Mouse (Mus musculus) urinary bladder, postnatal 25 days (tissue): ENCODE measurements around the gene Irx2.

Experiments
- DNase-seq: peaks from one replicate; pipeline ENCODE4 v3.0.0; 2022; ENCODE audit warnings: low spot score

Gene Irx2

DNA sequence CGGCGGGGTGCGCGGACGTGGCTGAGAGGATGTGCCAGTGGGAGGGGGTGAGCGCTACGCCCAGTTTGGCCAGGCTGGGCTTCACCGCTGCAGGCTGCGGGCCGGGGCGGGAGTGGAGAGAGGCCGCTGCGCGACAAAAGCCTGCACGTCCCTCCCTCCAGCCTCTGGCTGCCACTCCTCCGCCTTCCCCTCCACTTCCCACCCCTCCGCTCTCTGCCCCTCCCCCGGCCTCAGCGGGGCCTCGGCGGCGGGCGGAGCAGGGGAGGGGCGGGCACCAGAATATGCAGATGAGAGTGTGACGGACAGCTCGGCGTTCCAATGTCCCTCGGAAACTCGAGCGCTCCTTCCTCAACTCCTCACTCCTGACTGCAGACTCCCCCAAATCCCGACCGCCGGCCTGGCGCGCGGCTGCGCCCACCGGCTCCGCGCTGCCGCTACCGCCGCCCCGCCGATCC, at the start of gene Irx2:
TSS of gene Irx2 (plus strand) at position 359 of the 455 bp plus-strand sequence.
- DNase-seq, result no peak

DNA sequence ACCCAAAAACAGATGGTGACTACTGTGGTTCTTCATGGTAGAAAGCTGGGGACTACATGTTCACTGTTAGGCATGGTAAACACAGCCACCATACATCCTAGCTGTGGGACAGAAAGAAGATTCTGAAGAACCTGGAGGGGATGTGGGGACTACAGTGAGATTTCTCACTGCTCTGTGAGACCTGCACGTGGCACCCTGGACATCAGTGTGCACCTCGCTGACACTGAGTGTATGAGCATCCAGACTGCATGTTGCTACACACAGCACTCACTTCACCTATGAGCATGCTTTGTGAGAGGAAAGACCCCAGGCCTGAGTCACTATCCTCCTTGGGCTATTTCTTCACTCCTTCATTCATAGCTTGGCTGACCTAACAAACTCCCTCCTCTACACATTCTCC, 47.3 kb upstream of the Irx2 start:
- no peak for DNase-seq

DNA sequence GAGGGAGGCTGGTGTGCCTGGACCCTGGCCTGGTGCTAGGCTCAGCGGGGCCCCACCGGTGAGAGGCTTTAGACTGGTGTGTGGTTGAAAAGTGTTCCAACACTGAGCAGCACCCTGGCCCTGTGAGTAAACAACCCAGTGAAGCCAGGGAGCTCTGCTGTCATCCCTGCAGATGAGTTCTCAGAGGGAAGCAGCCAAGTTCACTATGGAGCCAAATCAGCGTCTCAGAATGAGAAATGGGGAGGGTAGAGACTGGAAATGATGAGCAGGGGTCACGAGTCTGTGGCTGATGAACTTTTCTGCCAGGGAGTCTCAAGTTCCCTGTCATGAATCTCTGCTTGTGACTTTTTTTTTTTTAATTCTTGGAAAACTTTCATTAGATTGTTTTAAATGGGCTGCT, 36.1 kb upstream of the Irx2 start:
- no peak for DNase-seq

DNA sequence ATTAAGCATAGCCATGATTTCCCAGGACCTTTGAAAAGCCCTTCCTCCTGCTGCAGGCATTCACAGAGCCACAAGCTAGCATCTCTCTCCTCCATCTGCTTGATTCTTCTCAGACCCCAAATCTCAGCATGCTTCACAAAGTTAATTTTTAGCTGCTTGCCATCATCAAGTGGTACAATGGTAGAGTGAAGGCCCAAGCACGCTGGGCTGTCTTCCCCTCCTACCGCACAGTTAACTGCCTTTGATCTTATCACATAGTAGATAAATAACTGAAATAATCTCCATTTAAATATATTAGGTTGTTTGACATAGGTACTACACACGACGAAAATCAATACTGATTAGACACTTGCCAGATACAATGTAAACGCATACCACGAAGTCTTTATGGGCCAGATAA, 35.3 kb upstream of the Irx2 start:
- no peak for DNase-seq

DNA sequence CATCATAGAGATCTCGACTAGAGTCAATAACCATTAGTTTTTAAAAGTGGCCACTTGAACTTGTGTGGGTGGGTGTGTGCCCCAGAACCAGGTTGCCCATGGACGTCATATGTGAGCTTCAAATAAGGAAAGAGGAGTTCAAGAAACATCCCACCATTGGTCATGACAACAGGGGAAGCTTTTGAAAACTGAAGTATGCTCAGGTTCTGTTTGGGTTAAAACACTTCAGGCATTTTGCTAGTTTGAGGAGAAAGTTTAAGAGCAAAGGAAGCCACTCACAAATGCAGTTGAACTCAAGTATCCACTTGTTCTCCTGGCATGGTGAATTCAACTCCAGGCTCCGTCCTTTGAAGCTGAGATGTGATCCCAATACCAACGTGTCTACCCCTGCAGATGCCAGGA, 34.9 kb upstream of the Irx2 start:
- DNase-seq, result no peak

DNA sequence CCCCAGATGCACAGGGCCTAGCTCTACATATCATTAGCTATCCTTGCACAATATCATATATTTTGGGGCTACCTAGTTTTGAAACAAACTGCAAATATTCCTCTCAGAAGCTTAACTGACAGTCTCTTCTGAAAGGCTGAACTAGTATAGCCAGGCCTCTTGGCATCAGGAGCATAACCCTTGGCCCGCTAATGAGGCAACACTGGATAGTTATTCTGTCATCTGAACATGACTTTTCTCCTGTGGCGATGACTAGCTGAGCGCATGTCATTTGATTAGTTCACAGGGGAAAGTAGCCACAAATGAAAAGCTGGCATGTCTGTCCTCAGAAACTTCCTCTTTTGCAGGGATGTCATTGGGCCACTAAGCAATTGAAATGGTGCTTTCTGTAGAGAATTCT, 29.4 kb upstream of the Irx2 start:
- DNase-seq, result no peak

DNA sequence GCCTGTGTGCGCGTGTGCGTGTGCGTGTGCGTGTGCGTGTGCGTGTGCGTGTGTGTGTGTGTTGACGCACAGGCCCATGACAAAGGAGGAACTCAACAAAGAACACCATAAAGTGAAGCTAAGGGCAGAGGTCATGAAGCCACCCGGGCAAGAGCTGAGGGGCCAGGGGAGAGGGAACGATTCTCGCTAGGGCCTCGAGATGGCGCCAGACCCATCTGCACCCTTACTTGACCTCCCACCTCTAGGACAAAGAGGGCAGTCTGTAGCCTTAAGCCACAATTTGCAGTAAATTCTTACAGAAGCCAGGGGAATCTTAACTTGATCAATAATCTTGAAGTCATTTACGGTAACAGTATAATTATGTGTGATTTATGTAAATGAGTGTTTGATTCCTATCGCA, 19.9 kb upstream of the Irx2 start:
- DNase-seq, result no peak

DNA sequence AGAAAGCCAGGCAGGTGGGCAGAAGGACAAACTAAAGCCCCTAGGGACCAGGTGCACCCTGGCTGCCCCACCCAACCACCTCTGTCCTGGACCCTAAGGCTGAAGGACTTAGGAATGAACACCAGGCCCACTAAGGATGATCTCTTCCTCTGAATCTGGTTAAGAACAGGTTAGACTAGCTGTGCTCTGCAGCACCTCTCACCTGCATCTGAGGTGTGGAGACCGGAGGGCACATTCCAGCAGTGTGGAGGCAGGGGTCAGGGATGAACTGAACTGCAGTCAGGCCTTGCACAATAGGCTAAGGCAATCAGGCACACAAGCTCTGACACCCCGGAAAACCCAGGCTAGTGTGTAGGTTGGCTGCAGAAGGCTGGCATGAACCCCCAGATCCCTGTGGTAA, 18.3 kb upstream of the Irx2 start:
- no peak for DNase-seq

DNA sequence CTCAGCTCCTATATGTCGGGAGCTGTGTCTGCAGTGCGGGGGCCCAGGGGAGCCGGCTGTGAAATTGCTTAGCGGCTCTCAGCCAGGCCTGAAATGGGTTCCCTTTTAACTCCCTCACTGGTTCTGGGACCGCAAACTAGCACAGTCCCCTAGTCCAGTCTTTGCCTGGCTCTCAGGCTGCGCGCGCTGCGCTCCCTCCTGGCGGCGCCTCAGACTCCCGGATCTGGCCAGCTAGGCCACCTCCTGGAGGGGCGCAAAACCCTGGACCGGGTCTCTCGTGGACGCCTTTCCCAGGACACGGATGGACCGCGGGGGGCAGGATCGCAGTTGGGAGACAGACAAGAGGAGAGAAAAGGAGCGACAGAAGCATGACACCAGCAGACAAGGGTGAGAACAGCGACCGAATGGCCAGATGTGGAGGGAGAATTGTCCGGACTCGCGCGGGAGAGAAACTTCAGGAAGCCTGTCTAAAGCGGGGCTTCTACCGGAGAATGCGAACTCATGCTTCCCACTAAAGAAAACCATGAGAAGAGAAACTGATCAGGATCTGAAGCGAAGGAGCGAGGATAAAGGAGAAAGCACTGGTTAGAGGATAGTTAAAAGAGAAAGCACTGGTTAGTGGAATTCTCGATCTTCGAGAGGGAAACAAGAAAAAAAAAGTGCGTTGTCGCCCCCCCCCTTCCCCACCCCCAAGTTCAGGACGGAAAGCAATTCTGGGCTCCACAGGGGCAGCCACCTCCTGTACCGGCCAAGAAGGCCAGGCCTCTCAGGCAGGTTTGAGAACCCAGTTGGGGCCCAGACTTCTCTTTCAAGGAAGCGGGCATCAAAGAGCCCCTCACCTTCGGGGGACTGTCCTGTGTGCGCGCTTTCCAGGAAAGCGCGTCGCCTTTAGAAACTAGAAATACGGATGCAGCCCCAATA, 4.4 kb upstream of the Irx2 start:
- no peak for DNase-seq

DNA sequence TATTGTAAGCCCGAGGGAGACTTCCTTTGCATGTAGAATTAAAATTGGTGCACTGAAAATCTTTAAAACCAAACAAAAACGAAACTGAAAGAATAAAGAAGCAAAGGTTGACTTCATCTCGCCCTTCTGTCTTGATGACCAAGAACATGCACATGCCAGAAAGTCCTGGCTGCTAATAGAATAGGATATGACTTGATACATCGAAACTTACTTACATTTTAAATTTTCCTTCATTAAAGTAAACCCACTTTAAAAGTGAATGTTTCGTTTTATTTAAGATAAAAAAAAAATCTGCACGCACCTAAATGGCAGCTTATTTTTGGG, 3.8 kb upstream of the Irx2 start:
- no peak for DNase-seq

DNA sequence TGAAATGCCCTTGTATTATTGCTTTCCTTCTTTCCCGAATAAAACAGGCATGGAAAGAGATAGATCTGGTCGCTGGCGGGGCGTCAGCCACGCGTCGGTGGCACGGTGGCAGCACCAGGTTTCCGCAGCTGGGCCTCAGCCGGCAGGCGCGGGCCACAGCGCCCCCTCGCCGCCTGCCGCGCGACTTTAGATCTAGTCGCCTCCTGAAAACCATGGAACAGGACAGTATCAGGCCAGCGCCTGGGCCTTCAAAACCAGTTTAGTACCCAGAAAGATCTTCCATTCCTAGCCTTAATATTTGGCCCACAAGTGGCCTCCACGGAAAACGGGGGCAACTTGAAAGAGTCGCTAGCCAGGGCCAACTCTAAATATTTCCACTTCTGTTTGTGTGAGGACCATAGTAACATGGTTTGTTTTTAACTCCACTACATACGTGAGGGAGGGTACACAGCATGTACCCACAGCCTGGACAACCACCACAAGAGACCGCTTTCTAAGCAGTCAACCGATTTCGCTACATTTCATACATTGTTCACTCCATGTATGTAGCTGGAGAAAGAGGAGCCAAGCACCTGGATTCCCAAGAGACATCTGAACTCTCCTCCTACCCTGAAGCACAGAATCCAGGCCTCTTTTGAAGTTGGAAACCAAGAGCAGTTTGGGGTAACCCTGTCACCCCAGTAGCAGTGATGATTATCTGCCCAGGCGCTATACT, 3.2 kb upstream of the Irx2 start:
- no peak for DNase-seq

DNA sequence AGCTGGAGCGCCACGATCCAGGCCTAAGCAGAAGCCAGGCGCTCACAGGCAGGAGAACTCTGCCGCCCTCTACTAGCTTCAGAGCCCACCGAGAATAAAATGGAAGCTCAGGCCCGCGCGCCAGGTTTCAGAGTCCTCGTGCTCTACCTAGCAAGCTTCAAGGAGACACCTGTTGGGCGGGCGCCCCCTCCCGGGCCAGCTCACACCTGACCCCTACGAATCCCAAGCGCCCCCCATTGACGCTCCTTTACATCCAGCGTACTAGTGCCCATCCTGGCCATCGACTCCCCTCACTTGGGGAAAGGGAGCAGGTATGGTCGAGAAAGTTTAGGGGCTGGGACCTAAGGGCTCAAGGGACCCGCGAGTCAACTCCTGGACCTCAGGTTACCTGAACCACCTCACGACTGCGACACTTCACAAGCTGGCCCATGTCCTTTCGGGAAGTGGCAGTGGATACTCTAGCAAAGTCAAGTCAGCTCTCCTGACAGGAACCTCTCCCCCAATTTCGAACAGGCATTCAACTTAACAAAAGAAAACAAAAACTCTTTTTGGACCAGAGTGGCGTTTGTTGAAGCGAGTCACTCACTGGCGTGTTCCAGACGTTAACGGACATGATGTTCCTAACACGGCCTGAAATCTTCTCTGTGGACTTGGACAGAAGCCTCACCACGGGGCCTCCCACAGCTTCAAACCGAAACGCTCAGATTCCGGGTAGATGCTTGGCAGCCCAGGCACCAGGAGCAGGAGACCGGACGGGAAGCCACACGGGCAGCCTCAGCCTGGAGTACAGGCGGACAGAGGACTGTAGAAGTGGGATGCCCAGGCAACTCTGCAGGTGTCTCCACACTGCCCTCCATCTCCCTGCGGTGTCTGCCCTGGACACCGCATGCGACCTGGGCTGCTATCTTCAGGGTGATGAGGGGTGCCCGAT, 964 bp upstream of the Irx2 start:
- DNase-seq, result no peak

DNA sequence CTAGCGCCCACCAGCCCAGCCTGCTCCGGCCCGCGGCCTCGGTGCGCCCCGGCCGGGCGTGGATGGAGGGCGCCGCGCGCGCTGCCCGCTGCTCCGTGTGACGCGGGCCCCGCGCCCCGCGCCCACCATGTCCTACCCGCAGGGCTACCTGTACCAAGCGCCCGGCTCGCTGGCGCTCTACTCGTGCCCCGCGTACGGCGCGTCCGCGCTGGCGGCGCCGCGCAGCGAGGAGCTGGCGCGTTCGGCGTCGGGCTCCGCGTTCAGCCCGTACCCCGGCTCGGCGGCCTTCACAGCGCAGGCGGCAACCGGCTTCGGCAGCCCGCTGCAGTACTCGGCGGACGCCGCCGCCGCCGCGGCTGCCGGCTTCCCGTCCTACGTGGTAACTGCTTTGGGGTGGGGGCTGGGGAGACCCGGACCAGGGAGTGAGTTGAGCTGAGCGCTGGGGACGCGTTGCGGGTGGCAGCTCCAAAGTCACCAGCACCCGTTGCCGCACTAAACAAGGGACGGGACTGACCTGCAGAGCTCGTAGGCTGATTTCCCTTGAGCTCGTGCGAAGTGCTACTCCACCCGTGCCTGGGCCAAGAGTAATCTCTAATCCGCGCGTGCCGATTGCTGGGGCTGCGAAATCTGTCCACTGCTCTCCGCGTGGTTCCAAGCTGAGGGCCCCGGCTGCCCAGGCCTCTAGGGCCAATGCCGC, 463 bp downstream of the Irx2 start:
- no peak for DNase-seq

DNA sequence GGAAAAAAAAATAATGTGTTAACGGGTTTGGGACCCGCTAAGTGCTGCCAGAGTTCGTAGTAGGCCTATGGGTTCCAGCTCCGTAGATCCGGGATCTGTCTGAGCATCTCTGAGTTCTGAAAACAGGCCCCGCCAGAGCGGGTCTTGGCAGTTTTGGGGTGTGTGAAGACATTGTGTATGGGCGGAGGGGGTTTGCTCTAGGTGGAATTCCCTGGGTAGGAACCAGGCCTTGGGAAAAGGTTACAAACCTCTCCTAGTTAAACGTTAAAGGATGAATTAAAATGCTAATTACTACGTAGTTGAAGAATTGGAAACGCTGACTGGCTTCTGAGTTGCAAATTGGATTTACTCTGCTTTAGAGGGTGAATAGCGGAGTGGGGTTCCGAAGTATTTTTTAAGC, 1.2 kb downstream of the Irx2 start:
- no peak for DNase-seq

DNA sequence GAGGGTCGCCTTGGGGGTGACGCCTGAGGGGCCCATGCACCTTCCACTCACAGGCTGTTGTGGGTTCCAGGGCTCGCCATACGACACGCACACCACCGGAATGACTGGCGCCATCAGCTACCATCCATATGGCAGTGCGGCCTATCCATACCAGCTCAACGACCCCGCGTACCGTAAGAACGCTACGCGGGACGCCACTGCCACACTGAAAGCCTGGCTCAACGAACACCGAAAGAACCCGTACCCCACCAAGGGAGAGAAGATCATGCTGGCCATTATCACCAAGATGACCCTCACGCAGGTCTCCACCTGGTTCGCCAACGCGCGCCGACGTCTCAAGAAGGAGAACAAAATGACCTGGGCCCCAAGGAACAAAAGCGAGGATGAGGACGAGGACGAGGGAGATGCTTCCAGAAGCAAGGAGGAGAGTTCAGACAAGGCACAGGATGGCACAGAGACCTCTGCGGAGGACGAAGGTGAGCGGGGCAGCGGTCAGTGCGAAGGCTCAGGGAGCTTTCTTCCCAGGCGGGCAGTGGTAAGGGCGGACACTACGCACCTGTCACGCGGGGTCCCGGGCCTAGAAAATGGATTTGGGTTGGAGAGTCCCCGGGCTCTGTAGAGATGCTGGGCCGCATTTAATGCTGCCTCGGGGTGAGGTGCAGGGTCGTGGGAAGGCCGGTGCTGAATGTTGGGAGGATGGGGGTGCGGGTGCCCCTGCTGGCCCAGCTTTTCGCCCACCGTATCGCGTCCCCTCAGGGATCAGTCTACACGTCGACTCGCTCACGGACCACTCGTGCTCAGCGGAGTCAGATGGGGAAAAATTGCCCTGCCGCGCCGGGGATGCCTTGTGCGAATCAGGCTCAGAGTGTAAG, 2.1 kb downstream of the Irx2 start:
- no peak for DNase-seq

DNA sequence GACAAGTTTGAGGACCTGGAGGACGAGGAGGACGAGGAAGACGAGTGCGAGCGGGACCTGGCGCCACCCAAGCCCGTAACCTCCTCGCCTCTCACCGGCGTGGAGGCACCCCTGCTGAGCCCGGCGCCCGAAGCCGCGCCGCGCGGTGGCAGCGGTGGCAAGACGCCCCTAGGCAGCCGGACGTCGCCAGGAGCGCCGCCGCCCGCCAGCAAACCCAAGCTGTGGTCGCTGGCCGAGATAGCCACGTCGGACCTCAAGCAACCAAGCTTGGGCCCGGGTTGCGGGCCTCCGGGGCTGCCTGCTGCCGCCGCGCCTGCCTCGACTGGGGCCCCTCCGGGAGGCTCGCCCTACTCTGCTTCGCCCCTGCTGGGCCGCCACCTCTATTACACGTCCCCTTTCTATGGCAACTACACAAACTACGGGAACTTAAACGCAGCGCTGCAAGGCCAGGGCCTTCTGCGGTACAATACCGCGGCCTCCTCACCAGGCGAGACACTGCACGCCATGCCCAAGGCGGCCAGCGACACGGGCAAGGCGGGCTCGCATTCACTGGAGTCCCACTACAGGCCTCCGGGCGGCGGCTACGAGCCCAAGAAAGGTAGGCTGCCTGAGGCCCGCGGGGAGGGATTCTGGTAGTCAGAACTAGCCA, 2.9 kb downstream of the Irx2 start:
- no peak for DNase-seq

DNA sequence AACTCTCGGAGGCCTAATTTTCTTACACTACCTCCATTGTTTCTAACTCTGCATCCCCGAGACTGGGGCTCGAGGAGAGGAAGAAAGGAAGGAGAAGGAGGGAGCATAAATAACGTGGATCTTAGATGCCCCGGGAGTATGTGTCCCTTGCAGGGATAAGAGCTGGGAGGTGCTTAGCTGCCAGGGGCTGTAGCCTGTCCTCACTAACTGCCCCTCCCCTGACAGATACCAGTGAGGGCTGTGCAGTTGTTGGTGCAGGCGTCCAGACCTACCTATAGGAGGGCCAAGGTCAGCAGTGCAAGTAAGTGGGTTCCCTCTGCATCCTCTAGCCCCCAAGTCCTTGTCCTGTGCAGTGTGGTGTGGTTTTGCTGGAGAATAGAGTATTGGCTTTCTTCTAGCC, 3.7 kb downstream of the Irx2 start:
- no peak for DNase-seq

DNA sequence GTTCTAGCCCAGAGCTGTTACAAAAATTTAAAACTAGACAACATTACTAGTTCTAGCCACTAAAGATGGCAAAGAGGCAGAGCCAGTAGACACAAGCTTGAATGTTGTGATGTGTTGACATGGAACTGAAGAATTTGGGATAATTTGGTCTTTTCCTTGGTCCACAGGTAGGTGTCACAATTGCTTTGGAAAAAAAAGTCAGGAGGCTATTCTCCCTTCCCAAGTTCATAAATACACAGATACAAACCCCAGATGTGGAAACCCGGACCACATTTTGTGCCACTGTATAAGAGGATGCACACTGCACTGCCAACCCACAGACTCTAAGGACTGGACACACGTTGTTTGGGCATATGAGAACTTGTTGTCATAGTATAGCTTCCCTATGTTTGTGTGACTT, 4.5 kb downstream of the Irx2 start:
- DNase-seq, result no peak

DNA sequence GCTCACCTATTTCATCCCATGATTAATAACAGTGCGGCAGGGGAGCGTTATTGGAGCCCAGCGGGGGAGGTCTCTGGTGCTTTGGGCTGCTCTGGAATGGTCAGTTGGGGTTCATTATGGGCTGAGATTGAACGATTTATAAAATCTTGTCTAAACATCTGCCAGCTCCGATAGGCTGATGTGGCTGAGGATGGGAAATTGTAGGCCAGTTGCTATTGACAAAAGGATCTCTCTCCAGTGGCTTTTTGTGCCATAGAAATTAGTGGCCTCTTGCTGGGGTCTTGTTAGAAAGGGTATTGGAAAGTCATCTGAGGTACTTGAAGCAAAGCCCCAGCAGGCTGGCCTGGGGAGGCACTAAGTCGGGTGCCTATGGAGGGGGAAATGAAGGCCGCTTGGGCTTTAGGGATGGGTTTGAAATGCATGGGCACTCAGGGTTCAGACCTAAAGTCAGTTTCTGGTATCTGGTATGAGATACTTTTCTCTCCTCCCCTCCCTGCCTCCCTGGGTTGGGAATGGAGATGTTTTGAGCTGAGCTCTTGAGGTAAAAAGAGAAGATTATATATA, 6.2 kb downstream of the Irx2 start:
- DNase-seq, result no peak

DNA sequence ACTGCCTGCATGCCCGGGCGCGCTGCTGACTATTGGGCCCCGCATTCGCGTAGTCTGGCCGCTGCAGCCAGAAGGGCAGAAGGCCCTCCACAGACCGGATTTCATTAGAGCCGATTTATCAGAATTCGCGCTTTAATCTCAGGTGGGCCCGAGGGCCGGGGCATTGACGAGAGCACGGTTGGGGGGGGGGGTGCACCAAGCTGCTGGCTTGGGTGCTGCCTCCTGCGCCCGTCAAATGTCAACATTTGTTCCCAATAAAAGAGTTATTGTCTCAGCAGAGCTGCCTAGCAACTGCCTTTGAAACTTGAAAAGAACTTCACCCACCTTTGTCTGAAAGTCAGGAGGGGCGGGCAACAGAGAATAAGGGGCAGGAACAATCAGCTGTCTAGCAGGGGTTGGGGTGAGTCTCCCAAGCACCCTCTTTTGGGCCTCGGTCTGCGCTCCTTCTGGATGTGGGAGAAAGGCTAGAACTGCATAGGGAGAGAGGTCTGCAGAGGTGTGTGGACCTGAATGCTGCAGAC, 7.8 kb downstream of the Irx2 start:
- DNase-seq, result no peak
